ENCODE assay signal across 16 mouse cellular contexts in the genomic region with DNA sequence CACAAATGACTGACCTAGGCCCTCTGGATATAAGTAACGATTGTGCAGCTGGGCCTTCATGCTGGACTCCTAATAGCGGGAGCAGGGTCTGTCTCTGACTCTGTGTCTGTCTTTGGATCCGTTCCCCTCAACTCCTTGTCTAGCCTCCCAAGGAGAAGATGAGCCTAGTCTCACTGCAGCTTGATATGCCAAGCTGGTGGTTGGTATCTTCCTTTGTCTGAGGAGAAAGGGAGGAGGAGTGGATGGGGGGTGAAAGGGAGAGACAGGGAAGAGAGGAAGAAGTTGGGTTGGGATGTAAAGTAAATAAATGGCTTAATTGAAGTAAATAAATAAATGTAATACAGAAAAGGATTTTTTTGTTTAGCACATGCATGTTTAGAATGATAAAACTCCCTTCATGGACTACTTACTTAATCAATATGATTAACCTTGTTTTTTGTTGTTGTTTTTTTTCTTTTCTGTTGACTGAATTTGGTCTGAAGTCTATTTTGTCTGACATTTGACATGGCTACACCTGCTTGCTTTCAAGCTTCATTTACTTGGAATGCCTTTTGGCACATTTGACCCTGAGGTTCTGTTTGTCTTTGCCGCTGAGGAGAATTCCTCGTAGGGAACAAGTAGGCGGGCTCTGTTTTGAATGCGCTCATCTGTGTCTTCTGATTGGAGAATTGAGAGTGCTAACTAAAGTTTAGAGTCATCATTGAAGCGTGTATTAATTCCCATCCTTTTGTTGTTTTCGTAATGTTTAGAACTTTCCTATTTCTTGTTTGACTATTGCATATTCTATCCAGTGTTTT.
"Had no signal": no experiment of that assay in that cellular context is flagged by ENCODE, and none has a peak within 500 bp of the region (broad histone marks: within the 10 kb centered on the region; RNA-seq: fewer than 3 reads in every experiment).

No protein-coding gene starts in this region.

- H3K36me3 ChIP-seq: intestine, embryonic 15.5 days; limb, embryonic 15.5 days; liver, embryonic 12.5 days; neural tube, embryonic 15.5 days had no signal

- DNase-seq: layer of hippocampus, adult 9-11 months; layer of hippocampus, postnatal 36 days; lung, embryonic 14.5 days; lung, postnatal 10 days; midbrain, embryonic 14.5 days; right cerebral cortex, postnatal 4 days; spleen, adult 18-20 months; thymus, adult 18-20 months; thymus, postnatal 14 days had no signal

- H3K27me3 ChIP-seq: intestine, embryonic 15.5 days; limb, embryonic 15.5 days; liver, embryonic 12.5 days; megakaryocyte, embryonic 14.5 days; neural tube, embryonic 15.5 days had no signal

- H3K4me2 ChIP-seq: intestine, embryonic 15.5 days; limb, embryonic 15.5 days; liver, embryonic 12.5 days; lung, embryonic 14.5 days; neural tube, embryonic 15.5 days had no signal

- H3K27ac ChIP-seq: intestine, embryonic 15.5 days; limb, embryonic 15.5 days; liver, embryonic 12.5 days; macrophage; neural tube, embryonic 15.5 days had no signal

- H3K4me1 ChIP-seq: intestine, embryonic 15.5 days; limb, embryonic 15.5 days; liver, embryonic 12.5 days; megakaryocyte, embryonic 14.5 days; neural tube, embryonic 15.5 days had no signal

- H3K9ac ChIP-seq: intestine, embryonic 15.5 days; limb, embryonic 15.5 days; liver, embryonic 12.5 days; lung, embryonic 14.5 days; neural tube, embryonic 15.5 days had no signal

- H3K9me3 ChIP-seq: intestine, embryonic 15.5 days; limb, embryonic 15.5 days; neural tube, embryonic 15.5 days had no signal

- ATAC-seq: intestine, embryonic 15.5 days; liver, embryonic 12.5 days had no signal

- H3K4me3 ChIP-seq: intestine, embryonic 15.5 days; limb, embryonic 15.5 days; liver, embryonic 12.5 days; megakaryocyte, embryonic 14.5 days; myocyte; neural tube, embryonic 15.5 days had no signal
